ENCODE assay signal across 12 mouse cellular contexts in the genomic region with DNA sequence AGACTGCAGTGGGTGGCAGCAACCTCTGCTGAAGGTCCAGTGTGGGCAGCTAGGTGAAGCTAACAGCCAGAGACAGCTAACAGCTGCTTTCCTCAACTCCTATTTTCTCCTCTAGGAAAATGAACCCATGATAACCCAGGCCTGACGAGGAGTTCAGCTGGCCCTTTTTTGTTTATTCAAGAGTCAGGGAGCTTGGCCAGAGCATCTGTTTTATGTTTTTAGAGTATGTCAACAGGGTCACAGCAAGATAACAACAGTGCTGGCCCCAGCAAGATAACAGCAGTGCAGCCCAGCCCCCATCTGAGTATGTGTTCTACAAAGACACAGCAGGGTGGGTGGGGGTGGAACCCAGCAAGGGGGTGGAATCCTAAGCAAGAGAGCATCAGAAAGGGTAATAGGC. TPM values are rescaled to one million over a fixed set of nuclear protein-coding genes. Genes with fewer than 3 reads are reported as not detected.
A peak's percentile ranks its signal among the peaks of the same experiment; 100 is the strongest.
DNase-seq lines count a peak whose midpoint lies in the region; ATAC-seq and TF ChIP-seq lines count a peak whose summit lies in the region.
"Had no signal": no experiment of that assay in that cellular context is flagged by ENCODE, and none has a peak within 500 bp of the region (broad histone marks: within the 10 kb centered on the region; RNA-seq: fewer than 3 reads in every experiment).

No protein-coding gene starts in this region.

- H3K27ac ChIP-seq in kidney, adult 2 months (ENCODE audit: insufficient read depth, low read depth, low read length), result no peak overlapping the region
- peak overlapping the region; percentile 36 for H3K27ac ChIP-seq in cortical plate, adult 2 months (ENCODE audit: insufficient read depth, low read length)
- H3K27ac ChIP-seq in liver, embryonic 12.5 days, result peak overlapping the region; percentile 77
- H3K27ac ChIP-seq: embryonic facial prominence, embryonic 15.5 days; neural tube, embryonic 15.5 days had no signal

- intact Hi-C loops in heart, postnatal 10 days (cut with DNase I), result no loop called here

- H3K4me3 ChIP-seq in kidney, adult 2 months (ENCODE audit: insufficient read depth, low read depth, low read length), result no peak overlapping the region
- H3K4me3 ChIP-seq in cortical plate, adult 2 months (ENCODE audit: insufficient read depth, low read length), result no peak overlapping the region
- no peak overlapping the region for H3K4me3 ChIP-seq in liver, embryonic 12.5 days
- H3K4me3 ChIP-seq: embryonic facial prominence, embryonic 15.5 days; neural tube, embryonic 15.5 days had no signal

- no peaks in the 10 kb centered on the region for H3K27me3 ChIP-seq in kidney, adult 2 months (replicated peaks; ENCODE audit: control insufficient read depth, insufficient read depth, low read length)
- H3K27me3 ChIP-seq in liver, embryonic 12.5 days (replicated peaks), result peaks cover 5% of the 10 kb centered on the region; the same call in 1 of the 2 replicates
- H3K27me3 ChIP-seq: embryonic facial prominence, embryonic 15.5 days had no signal

- WGBS in kidney, adult 2 months, result 66% methylated on average over 1 of the region's 1 CpGs
- WGBS in liver, embryonic 12.5 days (ENCODE audit: insufficient replicate concordance), result 13% methylated on average over 1 of the region's 1 CpGs

- H3K4me1 ChIP-seq in kidney, adult 2 months (ENCODE audit: control insufficient read depth, insufficient read depth, low read length), result peaks cover 18% of the 10 kb centered on the region
- H3K4me1 ChIP-seq in cortical plate, adult 2 months (ENCODE audit: control insufficient read depth, insufficient read depth, low read length), result peaks cover 19% of the 10 kb centered on the region
- peaks cover 58% of the 10 kb centered on the region for H3K4me1 ChIP-seq in liver, embryonic 12.5 days

- peak; percentile 61 for DNase-seq in kidney, adult 2 months
- no peak for DNase-seq in kidney, adult 11 months
- peak; percentile 48 to 54 for DNase-seq in heart, postnatal 10 days
- DNase-seq in cerebellum, postnatal 25 days, result no peak
- no peak for DNase-seq in layer of hippocampus, postnatal 36 days
- no peak for DNase-seq in testis, postnatal 14 days (ENCODE audit: low spot score)

- H3K9ac ChIP-seq in liver, embryonic 12.5 days, result no peak overlapping the region
- H3K9ac ChIP-seq: embryonic facial prominence, embryonic 15.5 days; neural tube, embryonic 15.5 days had no signal

- peak; percentile 84 for ATAC-seq in liver, embryonic 12.5 days
- ATAC-seq: inflammation-experienced regulatory T-cells, adult 6 months had no signal

- TF ChIP-seq POLR2A in kidney, adult 2 months (IDR thresholded peaks at IDR 0.05; ENCODE audit: low read depth, low read length), result no peak
- no peak for TF ChIP-seq POLR2A in cortical plate, adult 2 months (IDR thresholded peaks at IDR 0.05; ENCODE audit: extremely low read depth, insufficient read depth, low read length)

- H3K4me2 ChIP-seq in liver, embryonic 12.5 days, result peak overlapping the region; percentile 31
- H3K4me2 ChIP-seq: embryonic facial prominence, embryonic 15.5 days; neural tube, embryonic 15.5 days had no signal

- TF ChIP-seq CTCF in kidney, adult 2 months (conservative IDR thresholded peaks at IDR 0.05; ENCODE audit: insufficient read depth, insufficient read length, low read depth, low read length), result no peak
- TF ChIP-seq CTCF in cortical plate, adult 2 months (IDR thresholded peaks at IDR 0.05; ENCODE audit: extremely low read depth, insufficient read depth, low read length), result no peak

- H3K9me3 ChIP-seq in liver, embryonic 12.5 days (replicated peaks), result no peaks in the 10 kb centered on the region
- H3K9me3 ChIP-seq: embryonic facial prominence, embryonic 15.5 days; megakaryocyte, embryonic 14.5 days; neural tube, embryonic 15.5 days had no signal

- H3K36me3 ChIP-seq in kidney, adult 2 months (ENCODE audit: control insufficient read depth, insufficient read depth, low read length), result no peaks in the 10 kb centered on the region
- H3K36me3 ChIP-seq in liver, embryonic 12.5 days, result no peaks in the 10 kb centered on the region
- H3K36me3 ChIP-seq: embryonic facial prominence, embryonic 15.5 days; neural tube, embryonic 15.5 days had no signal

RNA-seq across cellular contexts. Expression of a gene that starts 30.6 kb away (rescaled TPM):
- polyA plus RNA-seq in kidney, adult 2 months (2012; rRNA removed), result 23.3 and 24.2 TPM in 2 replicates
- polyA plus RNA-seq in cortical plate, adult 2 months (2012; rRNA removed), result 69.7 and 71.4 TPM in 2 replicates
- total RNA-seq in heart, postnatal 10 days (2021), result 1 to 10 TPM; 2.3 to 2.7 TPM
- 0.85 and 1.4 TPM in 2 replicates for polyA plus RNA-seq in liver, embryonic 12.5 days (2016; fragmentation: Nextera tagmentation; extraction: Ambion mirVana)
- total RNA-seq in layer of hippocampus, postnatal 36 days (2021), result 10 to 100 TPM; 19.9 to 25.2 TPM

Comparison
In these comparisons a context has a peak if more than half of its experiments do, and no peak if none do; other contexts are left out.
1. DNase-seq: peak in kidney, adult 2 months (single experiment) and heart, postnatal 10 days (2 of 2); none in kidney, adult 11 months (single experiment), cerebellum, postnatal 25 days (0 of 2), layer of hippocampus, postnatal 36 days (0 of 2) and testis, postnatal 14 days (single experiment).
2. RNA of a gene that starts 30.6 kb away (polyA plus RNA-seq): 69.7 to 71.4 TPM in cortical plate, adult 2 months and 23.3 to 24.2 TPM in kidney, adult 2 months; 0.85 to 1.4 TPM in liver, embryonic 12.5 days; every median in the first group is over 10 times any median in the second.